Comparison of ENCODE assay signal across 10 mouse cellular contexts in the genomic region with DNA sequence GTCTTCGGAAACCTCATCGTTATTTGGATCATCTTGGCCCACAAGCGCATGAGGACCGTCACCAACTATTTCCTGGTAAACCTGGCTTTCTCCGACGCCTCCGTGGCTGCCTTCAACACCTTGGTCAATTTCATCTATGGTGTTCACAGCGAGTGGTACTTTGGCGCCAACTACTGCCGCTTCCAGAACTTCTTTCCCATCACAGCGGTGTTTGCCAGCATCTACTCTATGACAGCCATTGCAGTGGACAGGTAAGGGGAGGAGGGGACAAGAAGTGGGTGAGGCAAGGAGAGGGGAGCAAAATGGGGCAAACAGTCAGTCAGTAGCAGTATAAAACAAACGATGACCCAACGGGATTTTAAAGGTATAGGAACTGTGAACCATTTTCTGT. TPM values are rescaled to one million over a fixed set of nuclear protein-coding genes. Genes with fewer than 3 reads are reported as not detected.
DNase-seq lines count a peak whose midpoint lies in the region; ATAC-seq and TF ChIP-seq lines count a peak whose summit lies in the region.
"Had no signal": no experiment of that assay in that cellular context is flagged by ENCODE, and none has a peak within 500 bp of the region (broad histone marks: within the 10 kb centered on the region; RNA-seq: fewer than 3 reads in every experiment).

No protein-coding gene starts in this region.

- no peak for DNase-seq in lung, adult 2 months
- DNase-seq in limb, embryonic 11.5 days (ENCODE audit: low spot score) = no peak
- peak; percentile 14 for DNase-seq in right cerebral cortex, postnatal 25 days
- no peak for DNase-seq in urinary bladder, postnatal 4 days (ENCODE audit: low spot score in 2 of 2)
- no peak for DNase-seq in layer of hippocampus, postnatal 36 days

- H3K27me3 ChIP-seq in lung, embryonic 15.5 days = peaks cover 14% of the 10 kb centered on the region; the same call in 1 of the 2 replicates
- no peaks in the 10 kb centered on the region for H3K27me3 ChIP-seq in forebrain, embryonic 13.5 days
- 0 out of 2 replicates have a peak, but pooled peaks cover 10% of the 10 kb centered on the region for H3K27me3 ChIP-seq in limb, embryonic 11.5 days (ENCODE audit: control insufficient read depth, insufficient read depth, low read length)

- TF ChIP-seq CTCF in lung, adult 2 months (IDR thresholded peaks at IDR 0.05; ENCODE audit: insufficient read depth, low read length) = no peak

- H3K4me2 ChIP-seq in lung, embryonic 15.5 days = peak overlapping the region; percentile 62
- peak overlapping the region; percentile 90 for H3K4me2 ChIP-seq in forebrain, embryonic 13.5 days
- H3K4me2 ChIP-seq in limb, embryonic 11.5 days (ENCODE audit: low read depth, severe bottlenecking) = peak overlapping the region; percentile 87

- no peak for TF ChIP-seq POLR2A in lung, adult 2 months (IDR thresholded peaks at IDR 0.05; ENCODE audit: borderline replicate concordance, extremely low read depth, low read depth, low read length)

- H3K9me3 ChIP-seq in lung, embryonic 15.5 days = no peaks in the 10 kb centered on the region
- H3K9me3 ChIP-seq in forebrain, embryonic 13.5 days (replicated peaks) = no peaks in the 10 kb centered on the region
- H3K9me3 ChIP-seq in limb, embryonic 11.5 days (ENCODE audit: control insufficient read depth, low read length) = no peaks in the 10 kb centered on the region

- no peak overlapping the region for H3K9ac ChIP-seq in lung, embryonic 15.5 days
- H3K9ac ChIP-seq in forebrain, embryonic 13.5 days = peak overlapping the region; percentile 60; the same call in 1 of the 2 replicates
- no peak overlapping the region for H3K9ac ChIP-seq in limb, embryonic 11.5 days (ENCODE audit: low read length)

- ATAC-seq in lung, embryonic 15.5 days (ENCODE audit: borderline replicate concordance, extremely low read depth, low FRiP score, low TSS enrichment) = no peak
- peak; percentile 46 for ATAC-seq in forebrain, embryonic 13.5 days
- peak; percentile 37; the same call in 1 of the 2 replicates for ATAC-seq in limb, embryonic 11.5 days (ENCODE audit: insufficient number of reproducible peaks, low FRiP score, low TSS enrichment, low read depth)

- 9% methylated on average over 13 of the region's 13 CpGs for WGBS in lung, embryonic 15.5 days
- 8% methylated on average over 13 of the region's 13 CpGs for WGBS in lung, adult 2 months
- WGBS in forebrain, embryonic 13.5 days = 9% methylated on average over 13 of the region's 13 CpGs
- WGBS in limb, embryonic 11.5 days = 9% methylated on average over 13 of the region's 13 CpGs

- peaks cover 11% of the 10 kb centered on the region for H3K4me1 ChIP-seq in lung, embryonic 15.5 days
- H3K4me1 ChIP-seq in lung, adult 2 months (ENCODE audit: control insufficient read depth, insufficient read depth, low read length) = no peaks in the 10 kb centered on the region
- H3K4me1 ChIP-seq in forebrain, embryonic 13.5 days = peaks cover 10% of the 10 kb centered on the region
- H3K4me1 ChIP-seq in limb, embryonic 11.5 days (ENCODE audit: control insufficient read depth, insufficient read depth, low read length) = no peaks in the 10 kb centered on the region

- no peak overlapping the region for H3K27ac ChIP-seq in lung, embryonic 15.5 days
- H3K27ac ChIP-seq in forebrain, embryonic 13.5 days = no peak overlapping the region
- H3K27ac ChIP-seq in limb, embryonic 11.5 days (replicated peaks; ENCODE audit: low read depth, low read length) = no peak overlapping the region

- H3K36me3 ChIP-seq in lung, embryonic 15.5 days = no peaks in the 10 kb centered on the region
- H3K36me3 ChIP-seq in forebrain, embryonic 13.5 days (ENCODE audit: poor library complexity, severe bottlenecking) = no peaks in the 10 kb centered on the region
- H3K36me3 ChIP-seq in limb, embryonic 11.5 days (ENCODE audit: control insufficient read depth, insufficient read depth, low read length) = no peaks in the 10 kb centered on the region

- H3K4me3 ChIP-seq in lung, embryonic 15.5 days = peak overlapping the region; percentile 28
- H3K4me3 ChIP-seq in lung, adult 2 months (replicated peaks; ENCODE audit: extremely low read depth, low read depth, low read length) = no peak overlapping the region
- peak overlapping the region; percentile 51 for H3K4me3 ChIP-seq in forebrain, embryonic 13.5 days
- peak overlapping the region; percentile 38 for H3K4me3 ChIP-seq in limb, embryonic 11.5 days (ENCODE audit: low read depth, low read length)

RNA-seq across cellular contexts. Expression of a gene that starts 0.7 kb away (rescaled TPM):
- polyA plus RNA-seq in lung, embryonic 15.5 days (2015; fragmentation: Nextera tagmentation; extraction: Ambion mirVana) = 0.04 TPM in 1 of 2 replicates, not detected in the other
- 0.04 TPM in 1 of 2 replicates, not detected in the other for polyA plus RNA-seq in lung, adult 2 months (2012; rRNA removed)
- polyA plus RNA-seq in forebrain, embryonic 13.5 days (2015; fragmentation: Nextera tagmentation; extraction: Ambion mirVana) = 0.45 and 0.65 TPM in 2 replicates
- polyA plus RNA-seq in limb, embryonic 11.5 days (2014; fragmentation: Nextera tagmentation; extraction: Ambion mirVana) = 0.35 and 0.47 TPM in 2 replicates
- 1 to 10 TPM; 1.4 to 1.7 TPM for total RNA-seq in layer of hippocampus, postnatal 36 days (2021)
- total RNA-seq: adrenal gland, adult 2 months; heart, postnatal 10 days; neutrophil, adult 5-6 weeks had no signal
- polyA plus RNA-seq: adrenal gland, adult 2 months had no signal
